Mouse (Mus musculus) ES-CJ7 (cell line): ENCODE measurements at regions not wholly inside any gene's neighbourhood (a gene's known extent, or its start where the extent isn't known, plus 50 kb on each side); places are given as distances from the start of the nearest gene placed in this dataset.

Source experiments
- DNase-seq: peaks from one replicate; pipeline ENCODE4 v3.0.0; 2011; ENCODE audit warnings: low read depth, low spot score

DNA sequence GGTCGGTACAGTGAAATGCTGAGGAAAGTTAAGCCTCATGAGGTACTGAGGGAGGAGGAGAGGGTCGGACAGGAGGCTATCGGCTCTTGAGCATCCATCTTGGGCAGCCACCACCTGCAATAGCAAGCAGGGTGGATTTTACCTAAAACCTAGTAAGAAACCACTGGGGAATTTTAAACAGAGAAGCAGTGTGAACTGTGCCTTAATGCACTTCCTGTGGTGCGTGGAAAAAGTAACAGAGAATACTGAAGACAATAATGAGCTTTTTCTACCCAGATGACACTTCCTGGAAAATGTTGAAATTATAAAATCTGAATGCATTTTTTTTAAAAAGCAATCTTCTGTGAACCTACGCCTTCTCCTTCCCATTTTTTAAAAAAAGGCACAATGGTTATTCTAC, 67.1 kb upstream of the Sash1 start:
- DNase-seq, result no peak

DNA sequence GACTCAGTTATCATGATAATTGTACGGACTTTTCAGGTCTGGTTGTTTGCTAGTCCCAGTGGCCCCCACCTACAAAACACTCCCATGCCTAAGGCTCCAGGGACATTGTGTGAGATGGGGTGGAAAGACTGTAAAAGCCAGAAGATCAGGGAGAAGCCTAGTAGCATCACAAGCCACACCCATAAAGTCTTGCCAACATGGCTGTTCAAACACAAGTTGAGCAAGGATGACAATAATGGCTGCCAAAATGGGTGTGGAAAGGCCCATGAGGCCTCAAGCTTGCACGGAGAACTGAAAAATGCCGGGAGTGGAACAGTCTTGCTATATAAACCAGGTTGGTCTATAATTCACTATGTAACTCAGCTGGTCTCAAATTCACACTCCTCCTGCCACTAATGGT, 66.1 kb upstream of the Sash1 start:
- DNase-seq, result no peak

DNA sequence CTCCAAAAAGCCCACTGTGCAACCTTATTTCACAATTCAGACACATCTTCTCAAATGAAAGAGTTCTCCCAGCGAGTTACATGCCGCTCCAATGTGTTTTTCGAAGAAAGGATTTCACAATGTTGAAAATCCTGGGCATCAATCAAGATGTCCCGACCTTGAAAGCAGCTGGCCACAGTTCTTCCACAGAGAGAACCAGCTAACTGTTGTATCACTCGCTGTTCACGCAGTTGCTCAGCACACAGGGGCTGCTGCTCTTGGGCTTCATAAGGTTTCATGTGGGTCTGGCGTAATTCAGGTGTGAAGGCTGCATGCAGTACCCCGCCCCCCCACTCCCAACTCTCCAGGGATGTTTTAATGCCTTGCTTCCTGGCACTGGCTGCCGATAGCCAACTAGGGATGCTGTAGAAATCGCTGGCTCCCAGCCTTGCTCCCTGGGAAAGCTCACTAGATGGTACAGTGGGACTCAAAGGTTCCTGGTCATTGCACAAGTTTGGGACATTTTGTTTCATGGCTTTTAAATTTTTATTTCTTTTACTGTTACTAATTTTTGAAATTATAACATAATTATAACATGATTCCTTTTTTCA, 65.5 kb upstream of the Sash1 start:
- DNase-seq, result no peak

DNA sequence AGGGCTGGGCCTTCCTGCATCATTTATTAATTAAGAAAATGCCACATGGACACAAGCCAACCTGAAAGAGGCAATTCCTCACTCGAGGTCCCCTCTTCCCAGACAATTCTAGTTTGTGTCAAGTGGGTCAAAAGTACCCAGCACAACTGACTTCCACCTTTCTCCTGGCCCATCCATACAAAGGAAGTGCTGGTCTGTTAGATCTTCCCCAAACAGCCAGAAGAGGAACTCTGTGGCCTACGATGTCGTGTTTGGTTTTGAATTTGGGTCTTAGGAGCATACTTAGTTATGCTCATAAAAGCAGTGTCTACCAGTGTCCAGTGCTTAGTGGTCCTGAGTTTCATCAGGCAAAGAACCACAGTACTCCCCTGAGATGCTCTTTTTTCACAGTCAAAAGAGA, 62.4 kb upstream of the Sash1 start:
- no peak for DNase-seq

DNA sequence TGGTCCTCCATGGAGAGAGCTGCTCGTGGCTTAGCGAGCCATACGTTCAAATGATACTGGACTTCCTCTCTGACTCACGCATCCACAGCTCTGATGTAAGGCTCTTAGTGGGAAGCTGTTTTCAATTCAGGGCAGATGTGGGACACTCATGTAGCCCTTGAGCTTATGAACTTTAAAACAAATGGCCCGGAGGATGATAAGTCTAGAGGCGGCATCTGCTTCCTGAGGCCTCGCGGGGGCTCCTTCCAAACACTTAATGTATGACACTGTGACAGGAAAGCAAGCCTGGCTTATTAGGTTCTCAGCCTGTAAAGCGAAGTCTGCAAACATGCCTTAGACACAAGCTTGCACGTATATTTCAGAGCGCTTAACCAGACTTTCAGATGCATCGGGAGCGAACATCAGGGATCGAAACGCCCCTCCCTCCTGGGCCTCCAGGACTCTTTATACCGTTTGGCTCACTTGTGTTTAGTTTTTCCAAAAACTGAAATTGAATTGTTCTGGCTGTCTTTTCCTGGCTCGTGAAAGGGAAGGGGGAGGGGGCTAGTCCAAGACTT, 59.4 kb upstream of the Sash1 start:
- no peak for DNase-seq

DNA sequence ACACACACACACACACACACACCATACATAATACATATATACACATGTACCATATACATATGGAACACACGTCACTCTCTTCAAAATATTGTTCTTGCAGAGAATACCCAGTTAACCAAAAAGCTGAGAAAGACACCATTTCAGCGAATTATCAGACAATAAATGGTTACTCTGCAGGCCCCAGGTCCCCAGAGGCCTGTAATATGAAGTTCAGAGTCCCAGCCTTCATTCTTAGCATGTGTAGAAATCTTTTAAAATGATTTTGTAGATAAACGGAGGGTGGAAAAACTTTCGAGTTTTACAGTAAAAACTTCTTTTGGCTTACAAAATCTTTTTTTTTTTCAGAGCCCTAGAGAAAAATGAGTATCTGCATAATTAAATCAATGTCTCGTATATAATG, 58.7 kb upstream of the Sash1 start:
- no peak for DNase-seq

DNA sequence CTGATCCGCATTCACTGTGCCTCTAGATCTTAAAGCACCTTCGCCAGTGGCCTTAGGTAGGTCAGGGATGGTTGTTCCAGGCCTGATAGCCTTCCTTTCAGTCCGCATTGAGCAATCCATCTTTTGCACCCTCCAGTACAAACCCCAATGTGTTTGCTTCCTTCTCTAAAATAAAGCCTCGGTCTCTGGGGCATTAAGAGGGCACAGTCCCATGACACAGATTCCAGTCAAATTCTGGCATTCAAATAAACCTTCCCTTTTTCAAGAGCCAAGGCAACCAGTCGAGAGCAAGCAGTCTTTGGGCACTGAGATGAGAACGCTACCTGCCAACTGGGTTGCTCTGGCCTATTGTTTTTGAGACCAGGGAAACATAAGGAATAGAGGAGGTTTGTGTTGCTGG, 57.8 kb upstream of the Sash1 start:
- no peak for DNase-seq

DNA sequence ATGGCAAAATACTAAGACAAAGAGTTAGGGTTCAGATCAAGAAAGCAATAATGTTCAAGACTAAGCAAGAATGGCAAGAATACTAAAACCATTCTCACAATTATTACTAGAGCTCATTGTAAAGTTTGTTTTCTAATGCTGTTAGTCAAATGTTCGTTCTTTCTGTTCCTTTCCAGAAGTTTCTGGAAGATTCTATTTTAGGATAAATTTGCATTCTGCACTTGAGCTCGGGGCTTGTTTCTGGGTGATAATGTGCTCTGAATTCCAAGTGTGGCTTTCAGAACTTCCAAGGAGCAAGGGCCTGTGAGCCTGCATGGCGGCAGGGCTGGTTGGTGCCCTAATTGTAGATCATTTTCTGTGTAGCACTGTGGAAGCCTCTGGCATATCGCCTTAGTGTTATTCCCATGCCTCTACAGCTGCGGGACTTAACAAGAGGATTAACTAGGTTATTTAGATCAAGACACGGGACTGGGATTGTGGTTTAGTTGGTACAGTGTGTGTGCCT, 57.1 kb upstream of the Sash1 start:
- no peak for DNase-seq

DNA sequence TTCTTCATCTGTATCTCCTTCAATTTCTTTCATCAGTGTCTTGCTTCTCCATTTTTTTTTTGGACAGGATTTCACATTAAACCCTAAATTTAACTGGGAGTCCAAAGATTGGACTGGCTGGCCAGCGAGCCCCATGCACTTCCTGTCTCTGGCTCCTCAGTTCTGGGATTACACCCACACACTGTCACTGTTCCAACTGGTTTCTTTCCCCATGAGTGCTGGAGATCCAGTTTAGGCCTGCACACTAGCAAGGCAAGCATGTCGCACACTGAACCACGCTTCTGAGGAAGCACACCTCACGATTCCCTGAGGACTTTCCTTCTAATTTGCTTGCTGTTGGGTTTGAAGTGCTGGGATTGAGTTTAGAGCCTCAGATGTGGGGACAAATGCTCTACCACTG, 50.5 kb upstream of the Sash1 start:
- no peak for DNase-seq
